Mouse (Mus musculus): ENCODE results near the gene Lrmda. TPM values are rescaled to one million over a fixed set of nuclear protein-coding genes. Genes with fewer than 3 reads are reported as not detected.

The Lrmda gene
- polyA plus RNA-seq, 1 experiment = 0.65 TPM

- no peak overlapping the region for H3K27ac ChIP-seq (ENCODE audit: insufficient read depth, low read length)
- H3K4me1 ChIP-seq (ENCODE audit: control insufficient read depth, insufficient read depth, low read length) = no peaks in the 10 kb centered on the region
- TF ChIP-seq POLR2A (IDR thresholded peaks at IDR 0.05; ENCODE audit: extremely low read depth, insufficient read depth, low read length) (no peak), CTCF (IDR thresholded peaks at IDR 0.05; ENCODE audit: extremely low read depth, insufficient read depth, low read length) (no peak)
- no peak overlapping the region for H3K4me3 ChIP-seq (ENCODE audit: insufficient read depth, low read length)
Measured at GRCm38 (mm10) chr14:22745263-22745881, 725.9 kb downstream of the Lrmda start.

GRCm38 (mm10) chr14:22745882-22746480 is 726.5 kb downstream of the Lrmda start:
- no peak overlapping the region for H3K27ac ChIP-seq (ENCODE audit: insufficient read depth, low read length)
- TF ChIP-seq POLR2A (IDR thresholded peaks at IDR 0.05; ENCODE audit: extremely low read depth, insufficient read depth, low read length) (no peak), CTCF (IDR thresholded peaks at IDR 0.05; ENCODE audit: extremely low read depth, insufficient read depth, low read length) (no peak)
- H3K4me1 ChIP-seq (ENCODE audit: control insufficient read depth, insufficient read depth, low read length) = no peaks in the 10 kb centered on the region
- H3K4me3 ChIP-seq (ENCODE audit: insufficient read depth, low read length) = no peak overlapping the region

GRCm38 (mm10) chr14:22747816-22748215 is 728.3 kb downstream of the Lrmda start:
- H3K4me3 ChIP-seq (ENCODE audit: insufficient read depth, low read length) = no peak overlapping the region
- TF ChIP-seq POLR2A (IDR thresholded peaks at IDR 0.05; ENCODE audit: extremely low read depth, insufficient read depth, low read length) = no peak
- TF ChIP-seq CTCF (IDR thresholded peaks at IDR 0.05; ENCODE audit: extremely low read depth, insufficient read depth, low read length) = no peak
- no peaks in the 10 kb centered on the region for H3K4me1 ChIP-seq (ENCODE audit: control insufficient read depth, insufficient read depth, low read length)
- no peak overlapping the region for H3K27ac ChIP-seq (ENCODE audit: insufficient read depth, low read length)

GRCm38 (mm10) chr14:22750409-22750808 is 730.9 kb downstream of the Lrmda start:
- TF ChIP-seq POLR2A (IDR thresholded peaks at IDR 0.05; ENCODE audit: extremely low read depth, insufficient read depth, low read length) = no peak
- no peak for TF ChIP-seq CTCF (IDR thresholded peaks at IDR 0.05; ENCODE audit: extremely low read depth, insufficient read depth, low read length)
- H3K4me3 ChIP-seq (ENCODE audit: insufficient read depth, low read length) = no peak overlapping the region

GRCm38 (mm10) chr14:22751290-22751689 is 731.8 kb downstream of the Lrmda start:
- no peak for TF ChIP-seq POLR2A (IDR thresholded peaks at IDR 0.05; ENCODE audit: extremely low read depth, insufficient read depth, low read length)
- no peak for TF ChIP-seq CTCF (IDR thresholded peaks at IDR 0.05; ENCODE audit: extremely low read depth, insufficient read depth, low read length)
- H3K4me3 ChIP-seq (ENCODE audit: insufficient read depth, low read length) = no peak overlapping the region
- H3K27ac ChIP-seq (ENCODE audit: insufficient read depth, low read length) = no peak overlapping the region
- no peaks in the 10 kb centered on the region for H3K4me1 ChIP-seq (ENCODE audit: control insufficient read depth, insufficient read depth, low read length)

More at GRCm38 (mm10) chr14:22750409-22750808, 730.9 kb downstream of the Lrmda start:
- no peak overlapping the region for H3K27ac ChIP-seq (ENCODE audit: insufficient read depth, low read length)
- H3K4me1 ChIP-seq (ENCODE audit: control insufficient read depth, insufficient read depth, low read length) = no peaks in the 10 kb centered on the region

- H3K4me3 ChIP-seq (ENCODE audit: insufficient read depth, low read length) = no peak overlapping the region
- TF ChIP-seq POLR2A (IDR thresholded peaks at IDR 0.05; ENCODE audit: extremely low read depth, insufficient read depth, low read length) = no peak
- no peak for TF ChIP-seq CTCF (IDR thresholded peaks at IDR 0.05; ENCODE audit: extremely low read depth, insufficient read depth, low read length)
- no peak overlapping the region for H3K27ac ChIP-seq (ENCODE audit: insufficient read depth, low read length)
- H3K4me1 ChIP-seq (ENCODE audit: control insufficient read depth, insufficient read depth, low read length) = no peaks in the 10 kb centered on the region
Measured at GRCm38 (mm10) chr14:22754633-22755032, 735.1 kb downstream of the Lrmda start.

- Histone ChIP-seq H3K4me3 (ENCODE audit: insufficient read depth, low read length) (no peak overlapping the region), H3K27ac (ENCODE audit: insufficient read depth, low read length) (no peak overlapping the region), H3K4me1 (ENCODE audit: control insufficient read depth, insufficient read depth, low read length) (peaks cover 2% of the 10 kb centered on the region; the same call in 1 of the 2 replicates)
- TF ChIP-seq POLR2A (IDR thresholded peaks at IDR 0.05; ENCODE audit: extremely low read depth, insufficient read depth, low read length) (no peak), CTCF (IDR thresholded peaks at IDR 0.05; ENCODE audit: extremely low read depth, insufficient read depth, low read length) (no peak)
Measured at GRCm38 (mm10) chr14:22757493-22757892, 738.0 kb downstream of the Lrmda start.

GRCm38 (mm10) chr14:22759216-22759615 is 739.7 kb downstream of the Lrmda start:
- Histone ChIP-seq H3K4me1 (ENCODE audit: control insufficient read depth, insufficient read depth, low read length) (peaks cover 2% of the 10 kb centered on the region; the same call in 1 of the 2 replicates), H3K27ac (ENCODE audit: insufficient read depth, low read length) (no peak overlapping the region), H3K4me3 (ENCODE audit: insufficient read depth, low read length) (no peak overlapping the region)
- TF ChIP-seq POLR2A (IDR thresholded peaks at IDR 0.05; ENCODE audit: extremely low read depth, insufficient read depth, low read length) (no peak), CTCF (IDR thresholded peaks at IDR 0.05; ENCODE audit: extremely low read depth, insufficient read depth, low read length) (no peak)

GRCm38 (mm10) chr14:22759673-22760072 is 740.2 kb downstream of the Lrmda start:
- Histone ChIP-seq H3K4me1 (ENCODE audit: control insufficient read depth, insufficient read depth, low read length) (peaks cover 2% of the 10 kb centered on the region; the same call in 1 of the 2 replicates), H3K4me3 (ENCODE audit: insufficient read depth, low read length) (no peak overlapping the region), H3K27ac (ENCODE audit: insufficient read depth, low read length) (no peak overlapping the region)
- TF ChIP-seq CTCF (IDR thresholded peaks at IDR 0.05; ENCODE audit: extremely low read depth, insufficient read depth, low read length) (no peak), POLR2A (IDR thresholded peaks at IDR 0.05; ENCODE audit: extremely low read depth, insufficient read depth, low read length) (no peak)
